Mouse (Mus musculus): ENCODE results near the gene 1700080O16Rik.

1700080O16Rik gene

DNA sequence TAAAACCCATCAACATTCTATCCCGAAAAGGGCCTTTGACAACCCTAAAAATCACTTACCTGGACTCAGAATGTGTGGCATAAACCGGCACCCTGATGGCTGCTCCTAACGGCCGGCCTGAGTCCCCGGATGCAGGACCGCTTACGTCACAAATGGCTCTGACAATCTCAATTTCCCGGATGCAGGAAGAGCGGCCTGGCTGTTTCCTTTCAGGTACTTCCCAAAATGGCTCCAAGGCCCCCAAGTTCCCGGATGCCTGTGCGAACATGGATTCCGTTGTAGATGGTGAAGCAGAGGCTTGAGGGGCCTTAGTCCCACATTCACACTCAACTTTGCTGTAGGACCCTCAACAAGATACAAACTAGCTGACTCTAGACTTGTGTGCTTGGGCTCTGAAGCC is at the start of gene 1700080O16Rik:
Gene 1700080O16Rik, minus strand, starts transcription at position 101 of the 400 bp plus-strand sequence.
- DNase-seq (ENCODE audit: low read depth, low spot score), result no peak

DNA sequence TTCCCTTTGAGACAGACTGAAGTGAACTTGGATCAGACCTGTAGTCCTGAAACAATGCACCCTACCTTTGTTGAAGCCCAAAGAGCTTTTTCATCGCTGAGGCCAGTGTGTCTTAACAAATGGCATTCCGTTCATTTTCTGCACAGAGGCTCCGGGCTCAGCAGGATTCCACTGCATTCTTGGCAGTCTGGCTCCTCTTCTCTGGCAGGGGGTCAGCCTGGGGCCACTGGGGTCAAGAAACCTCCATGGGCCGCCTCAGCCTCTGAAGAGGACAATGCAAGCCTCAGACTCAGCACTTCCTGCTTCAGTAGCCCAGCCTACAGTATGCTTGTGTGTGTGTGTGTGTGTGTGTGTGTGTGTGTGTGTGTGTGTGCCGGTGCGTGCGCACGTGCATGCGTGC is 45.1 kb upstream of the 1700080O16Rik start:
- peak; percentile 1 for DNase-seq (ENCODE audit: low read depth, low spot score)

DNA sequence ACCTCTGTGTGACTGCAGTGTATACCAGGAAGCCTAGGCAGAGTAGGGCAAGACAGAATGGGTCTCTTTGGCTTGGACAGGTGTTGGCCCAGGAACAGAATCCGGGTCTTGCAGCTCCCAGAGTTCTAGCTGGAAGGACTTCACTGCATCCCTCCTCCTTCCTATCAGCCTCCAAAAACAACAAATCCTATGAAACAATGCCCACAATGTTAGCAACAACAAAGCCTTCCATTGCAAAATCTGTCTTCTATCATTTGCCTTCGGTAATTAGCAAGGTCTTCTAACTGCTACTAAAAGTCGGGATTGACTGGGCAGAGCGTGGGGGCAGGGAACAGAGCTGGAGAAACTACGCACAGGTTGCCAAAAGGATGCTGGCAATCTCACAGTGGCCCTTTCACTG is 27.5 kb upstream of the 1700080O16Rik start:
- DNase-seq (ENCODE audit: low read depth, low spot score), result no peak

GRCm38 (mm10) chrX:51999426-51999825 is 26.9 kb upstream of the 1700080O16Rik start:
- no peak for DNase-seq (ENCODE audit: low read depth, low spot score)

DNA sequence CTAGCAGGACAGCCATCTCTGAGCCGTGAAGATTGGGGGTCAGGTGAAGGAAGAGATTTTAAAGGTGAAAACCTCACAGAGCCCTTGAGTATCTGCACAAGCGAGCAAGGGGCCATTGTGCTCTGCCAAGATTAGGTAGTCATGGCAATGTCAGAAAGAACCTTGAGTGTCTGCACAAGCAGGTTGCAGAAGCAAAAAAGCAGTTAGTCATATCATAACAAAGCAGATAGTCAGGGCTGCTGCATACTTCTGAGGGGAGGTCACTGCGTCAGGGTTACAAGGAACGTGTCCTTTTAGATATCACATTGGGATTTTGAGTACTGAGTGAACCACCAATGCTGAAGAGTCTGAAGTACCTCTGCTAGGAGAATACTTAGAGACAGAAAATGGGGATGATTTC is 3.8 kb upstream of the 1700080O16Rik start:
- no peak for DNase-seq (ENCODE audit: low read depth, low spot score)

GRCm38 (mm10) chrX:51974618-51975017 is 2.0 kb upstream of the 1700080O16Rik start:
- no peak for DNase-seq (ENCODE audit: low read depth, low spot score)

- DNase-seq (ENCODE audit: low read depth, low spot score), result peak; percentile 49
Observed at GRCm38 (mm10) chrX:51948071-51948470, 24.5 kb downstream of the 1700080O16Rik start.

DNA sequence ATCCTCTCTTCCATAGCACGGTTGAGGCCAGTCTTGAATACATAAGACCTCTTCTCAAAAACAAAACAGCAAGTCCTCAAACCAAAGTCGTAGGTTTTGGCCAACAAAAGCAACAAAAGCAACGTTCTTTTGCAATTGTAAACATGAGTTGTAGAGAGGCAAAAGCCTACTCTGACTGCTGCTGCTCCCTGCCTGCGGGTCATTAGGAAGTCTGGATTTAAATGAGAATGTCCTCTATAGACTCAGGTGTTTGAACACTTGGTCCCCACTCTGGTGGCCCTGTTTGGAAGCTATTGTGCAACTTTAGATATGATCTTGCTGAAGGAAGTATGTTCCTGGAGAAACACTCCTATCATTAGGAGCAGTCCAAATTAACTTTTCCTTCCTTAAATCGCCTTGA is 34.5 kb downstream of the 1700080O16Rik start:
- no peak for DNase-seq (ENCODE audit: low read depth, low spot score)

DNA sequence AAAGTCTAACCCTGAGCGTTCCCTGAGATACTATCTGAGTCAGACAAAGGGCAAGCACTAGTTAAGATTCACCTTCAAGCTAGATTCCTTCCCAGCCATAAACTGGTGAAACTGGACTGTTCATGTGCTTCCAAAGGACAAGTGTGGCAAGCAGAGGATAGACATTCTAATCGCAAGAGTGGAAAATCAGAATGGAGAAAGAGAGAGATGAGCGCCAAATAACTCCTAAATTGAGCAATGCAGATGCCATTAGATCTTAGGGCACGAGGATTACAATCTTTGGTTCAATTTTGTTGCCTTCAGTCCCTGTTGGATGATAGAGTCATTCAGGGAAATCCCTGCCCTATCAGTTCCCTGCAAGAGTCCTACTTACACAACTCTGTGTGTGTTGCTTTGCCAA is 53.5 kb downstream of the 1700080O16Rik start:
- DNase-seq (ENCODE audit: low read depth, low spot score), result no peak

All from skeletal muscle tissue, adult 2 months (tissue).